Mouse (Mus musculus): Measurements from ENCODE around the gene Gm11213. TPM values are rescaled to one million over a fixed set of nuclear protein-coding genes. Genes with fewer than 3 reads are reported as not detected.
A peak's percentile ranks its signal among the peaks of the same experiment; 100 is the strongest.

The Gm11213 gene
- total RNA-seq, 2 experiments from 2014 or later, result not detected

DNA sequence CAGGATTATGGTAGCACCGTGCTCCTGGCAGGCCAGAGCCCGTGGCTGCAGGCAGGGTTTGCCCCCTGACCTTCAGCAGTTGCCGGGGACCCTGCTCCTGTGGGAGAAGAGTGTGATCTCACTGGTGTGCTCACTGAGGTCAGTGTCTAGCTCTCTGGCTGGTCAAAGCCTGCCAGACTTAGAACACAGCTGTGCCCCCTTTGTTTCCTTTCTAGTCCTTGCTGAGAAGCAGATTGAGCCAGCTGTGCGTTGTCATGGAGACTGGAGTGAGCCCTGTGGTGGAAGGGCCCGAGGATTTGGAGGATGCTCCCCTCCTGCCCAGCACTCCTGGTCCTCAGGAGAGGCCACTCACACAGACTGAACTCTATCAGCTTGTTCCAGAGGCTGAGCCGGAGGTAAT is 25.0 kb downstream of the Gm11213 start:
- DNase-seq, result no peak

DNA sequence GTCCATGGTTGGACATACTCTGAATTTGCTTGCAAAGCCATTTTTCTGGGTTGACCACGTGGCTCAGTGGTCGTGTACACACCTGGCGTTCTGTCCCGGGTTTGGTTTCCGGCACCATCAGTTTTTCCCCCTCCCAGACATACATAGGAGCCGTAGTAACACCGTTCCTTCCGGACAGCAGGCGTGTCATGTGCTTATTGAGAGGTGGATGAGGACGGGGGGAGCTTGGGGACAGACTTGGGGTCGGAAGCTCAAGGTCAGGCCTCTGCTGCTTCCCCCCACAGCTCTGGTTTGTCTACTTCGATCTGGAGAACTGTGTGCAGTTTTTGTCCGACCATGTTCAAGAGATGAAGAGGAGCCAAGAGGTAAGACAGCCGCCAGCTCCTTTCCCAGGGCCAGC is 25.4 kb downstream of the Gm11213 start:
- DNase-seq, result no peak

DNA sequence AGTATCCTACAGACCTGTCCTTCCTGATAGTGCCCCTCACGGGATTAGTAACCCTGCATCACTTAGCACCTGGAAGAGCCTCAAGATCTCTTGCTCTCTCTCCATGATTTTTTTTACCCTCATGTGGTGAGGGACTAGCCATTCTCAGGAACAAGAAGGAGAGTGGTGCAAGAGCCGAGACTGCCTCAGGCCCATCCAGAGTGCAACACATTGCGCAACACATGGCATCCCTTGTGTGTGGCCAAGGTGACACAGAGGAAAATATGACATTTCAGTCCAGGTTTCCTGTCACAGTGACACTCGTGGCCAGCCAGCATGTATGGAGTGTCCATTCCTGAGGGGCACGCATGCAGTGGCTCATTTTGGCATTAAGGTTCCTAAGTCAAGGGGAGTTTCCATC is 32.4 kb downstream of the Gm11213 start:
- DNase-seq, result no peak

DNA sequence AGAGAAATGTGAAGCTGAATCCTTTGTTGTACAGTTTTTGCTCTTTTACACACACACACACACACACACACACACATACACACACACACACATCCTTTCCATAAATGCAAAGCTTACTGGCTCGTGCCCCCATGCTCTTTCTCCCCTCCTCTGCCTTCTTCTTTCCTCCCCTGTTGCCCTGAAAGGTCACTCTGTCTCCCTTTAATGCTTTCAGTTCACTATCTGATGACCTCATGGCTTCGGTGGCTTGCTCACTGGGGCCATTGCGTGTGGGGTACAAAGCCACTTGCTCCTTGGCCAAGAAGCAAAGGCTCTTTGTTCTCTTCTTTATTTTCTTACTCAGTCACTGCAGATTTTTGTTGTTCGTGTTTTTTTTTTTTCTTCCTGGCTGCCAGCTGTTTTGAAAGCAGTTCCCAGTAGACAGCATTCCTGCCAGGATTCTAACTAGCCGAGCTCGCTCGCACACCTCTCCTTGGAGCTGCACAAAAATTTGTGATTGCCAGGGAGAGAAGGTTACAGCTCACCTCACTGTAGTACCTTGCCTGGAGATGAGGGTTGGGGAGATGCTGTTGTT is 34.8 kb downstream of the Gm11213 start:
- DNase-seq, result no peak

DNA sequence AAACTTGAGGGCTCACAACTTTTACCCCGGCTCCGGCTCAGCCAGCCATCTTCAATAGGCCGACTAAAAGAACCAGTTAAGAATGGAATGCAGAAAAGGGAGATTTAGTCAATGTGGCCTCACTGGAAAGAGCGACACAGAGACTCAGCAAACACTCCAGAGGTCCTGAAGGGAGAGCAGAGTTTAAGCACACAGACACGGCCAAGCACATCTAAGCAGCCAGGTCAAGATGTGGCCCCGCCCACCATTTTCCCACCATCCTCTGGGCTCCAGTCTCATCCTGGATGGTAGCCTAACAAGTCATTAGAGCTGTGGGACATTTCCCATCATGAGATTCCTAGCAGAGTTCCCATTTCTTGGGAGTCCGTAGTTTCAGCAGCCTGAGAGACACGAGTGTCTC is 35.7 kb downstream of the Gm11213 start:
- DNase-seq, result no peak

DNA sequence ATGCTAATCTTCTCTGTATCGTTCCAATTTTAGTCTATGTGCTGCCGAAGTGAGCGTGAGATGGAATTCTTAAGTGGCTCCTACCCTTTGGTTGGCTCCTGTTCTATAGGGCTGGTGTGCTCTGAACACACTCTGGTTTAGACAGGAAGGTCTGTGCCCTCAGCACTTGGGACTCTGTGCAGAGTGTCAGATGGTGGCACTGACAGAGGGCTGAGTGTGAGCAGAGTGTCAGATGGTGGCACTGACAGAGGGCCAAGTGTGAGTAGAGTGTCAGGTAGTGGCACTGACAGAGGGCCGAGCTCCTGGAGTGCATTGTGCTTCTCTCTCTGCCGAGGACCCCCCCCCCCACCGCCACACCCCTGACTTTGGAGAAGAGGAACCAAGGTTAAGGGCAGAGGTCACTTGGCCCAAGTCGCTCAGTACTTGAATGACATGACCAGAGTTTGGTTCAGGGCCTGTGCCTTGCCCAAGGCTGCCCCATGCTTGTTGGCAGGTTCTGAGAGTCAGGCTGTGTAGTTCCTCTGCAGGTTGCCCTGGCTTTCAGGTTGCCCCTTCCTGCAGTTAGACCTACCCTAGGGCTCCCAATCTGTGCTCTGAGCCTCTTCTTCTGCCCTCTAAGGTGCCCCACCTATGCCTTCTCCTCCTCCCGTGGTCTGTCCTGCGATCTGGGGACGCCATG is 37.2 kb downstream of the Gm11213 start:
- DNase-seq, result no peak

DNA sequence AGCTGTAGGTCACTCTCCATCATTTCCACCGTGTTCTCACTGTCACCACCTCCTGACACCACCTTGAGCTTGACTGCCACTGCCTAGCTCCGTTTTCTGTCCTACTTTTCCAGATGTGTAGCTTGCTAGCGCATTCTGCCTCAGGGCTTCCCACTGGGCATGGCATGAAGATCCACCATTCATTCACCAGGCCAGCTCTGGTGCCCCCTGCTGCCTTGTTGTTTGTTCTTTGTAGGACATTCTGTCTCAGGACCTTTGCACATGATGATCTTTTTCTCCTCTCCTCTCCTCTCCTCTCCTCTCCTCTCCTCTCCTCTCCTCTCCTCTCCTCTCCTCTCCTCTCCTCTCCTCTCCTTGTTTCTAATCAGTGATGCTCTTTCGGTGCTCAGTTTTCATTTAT is 42.3 kb downstream of the Gm11213 start:
- DNase-seq, result no peak

DNA sequence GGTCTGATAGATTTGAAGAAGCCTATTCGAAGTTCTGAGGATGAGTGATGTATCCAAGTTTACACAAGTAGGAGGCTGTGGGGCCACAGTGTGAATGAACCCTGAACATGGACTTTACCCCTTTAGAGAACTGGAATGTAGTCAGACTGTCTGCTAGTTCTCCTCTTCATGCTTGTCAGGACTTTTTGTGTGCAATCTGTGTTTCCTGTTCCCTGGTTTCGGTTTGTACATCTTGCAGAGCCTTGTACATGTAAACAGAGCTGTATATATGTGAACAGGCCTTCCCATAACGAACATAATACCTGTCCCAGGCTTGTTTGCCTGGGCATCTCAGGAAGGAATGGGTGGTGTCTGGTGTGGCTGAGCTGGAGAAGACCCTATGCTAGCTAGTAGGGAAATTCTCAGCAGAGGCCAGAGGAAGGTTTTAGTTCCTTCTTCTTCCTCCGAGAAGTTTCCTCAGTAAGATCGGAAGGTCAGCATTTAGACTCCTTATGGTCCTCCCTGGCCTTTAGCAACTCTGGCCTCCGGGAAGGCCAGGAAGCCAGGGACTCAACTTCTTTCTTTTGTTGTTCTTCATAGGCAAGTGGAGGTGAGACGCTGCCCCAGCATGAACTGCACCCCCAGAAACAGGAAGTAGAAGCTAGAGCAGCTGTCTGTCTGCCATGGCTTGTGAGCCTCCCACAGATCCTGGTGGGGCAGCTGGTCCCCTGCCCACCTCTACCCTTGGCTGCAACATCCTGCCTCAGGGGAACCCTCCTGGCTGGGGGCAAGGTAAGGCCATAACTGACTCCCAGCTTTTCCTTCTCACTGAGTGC is 43.0 kb downstream of the Gm11213 start:
- no peak for DNase-seq

DNA sequence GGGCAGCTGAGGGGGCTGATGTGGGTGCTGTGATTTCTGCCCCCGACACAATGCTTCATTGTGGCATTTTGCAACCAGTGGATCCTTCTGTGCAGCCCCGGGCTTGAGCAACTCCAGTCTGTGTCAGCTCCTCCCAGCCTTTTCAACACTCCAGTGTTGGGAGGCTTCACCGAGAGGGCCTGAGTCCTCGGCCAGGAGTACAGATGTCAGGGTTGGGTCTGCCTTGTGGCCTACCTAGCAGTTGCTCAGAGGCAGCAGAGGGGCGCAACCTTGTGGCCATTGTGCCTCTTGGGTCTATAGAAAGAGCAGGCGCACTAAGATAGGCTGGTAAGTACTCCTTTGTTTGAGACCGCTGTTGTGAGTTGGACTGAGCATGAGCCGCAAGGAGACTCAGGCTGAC is 45.0 kb downstream of the Gm11213 start:
- DNase-seq, result no peak

DNA sequence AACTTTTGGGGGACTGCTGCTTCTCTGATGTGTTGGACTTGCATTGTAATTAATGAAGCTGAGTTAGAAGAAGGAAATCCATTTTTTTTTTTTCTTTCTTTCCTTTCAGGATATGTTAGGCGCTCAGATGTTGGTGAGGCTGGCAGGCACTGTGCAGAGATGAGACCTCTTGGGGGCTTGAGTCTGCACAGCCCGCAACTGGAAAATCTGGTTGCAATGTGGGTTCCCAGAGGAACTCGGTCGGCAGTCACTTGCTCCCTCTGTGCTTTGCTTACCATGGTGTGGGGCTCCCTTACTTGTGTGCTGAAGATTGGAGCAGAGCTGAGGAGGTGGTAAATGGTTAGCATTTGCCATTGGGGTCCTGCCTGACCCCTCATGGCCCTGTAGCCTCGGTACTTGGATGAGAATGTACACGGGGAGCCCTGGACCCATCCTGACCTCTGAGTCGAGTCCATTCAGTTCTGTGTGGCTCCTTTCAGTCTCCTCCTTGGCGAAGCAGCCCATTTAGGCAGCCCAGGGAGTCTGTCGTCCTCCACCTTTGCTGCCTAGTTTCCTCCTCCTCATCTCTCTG is 45.8 kb downstream of the Gm11213 start:
- no peak for DNase-seq

DNA sequence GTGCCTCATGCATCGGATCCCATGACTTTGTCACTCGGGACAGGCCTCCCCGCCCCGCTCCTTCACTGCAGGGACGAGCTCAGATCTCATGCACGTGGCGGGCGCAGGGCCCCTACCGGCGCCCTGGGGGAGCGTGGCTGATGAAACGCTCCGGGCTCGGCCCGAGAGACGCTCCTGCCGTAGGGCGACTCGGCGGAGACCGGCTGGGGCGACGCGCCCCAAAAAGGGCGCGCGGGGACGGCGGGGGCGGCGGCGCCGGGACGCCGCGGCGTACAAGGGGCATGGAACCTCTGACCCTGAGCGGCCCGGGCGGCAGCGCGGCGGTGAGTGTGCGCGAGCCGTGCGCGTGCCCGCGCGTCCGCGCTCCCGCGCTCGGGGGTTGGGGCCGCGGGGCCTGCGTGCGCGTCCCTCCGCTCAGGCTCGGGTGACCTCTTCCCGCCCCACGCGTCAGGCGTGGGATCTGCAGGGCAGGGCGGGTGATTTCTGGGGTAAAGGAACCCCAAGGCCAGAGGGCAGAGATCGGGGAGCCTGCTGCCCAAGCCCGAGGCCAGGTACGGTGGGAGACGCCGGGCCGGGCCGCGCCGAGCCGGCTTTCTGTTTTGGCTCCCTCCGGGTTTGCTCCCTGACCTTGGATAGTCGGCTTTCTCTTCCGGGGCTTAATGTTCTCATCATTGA is 46.5 kb downstream of the Gm11213 start, which contains the start of gene Tmem268:
Gene Tmem268 (plus strand): TSS at position 375 of the 675 bp plus-strand sequence.
- DNase-seq, result peak; percentile 83

DNA sequence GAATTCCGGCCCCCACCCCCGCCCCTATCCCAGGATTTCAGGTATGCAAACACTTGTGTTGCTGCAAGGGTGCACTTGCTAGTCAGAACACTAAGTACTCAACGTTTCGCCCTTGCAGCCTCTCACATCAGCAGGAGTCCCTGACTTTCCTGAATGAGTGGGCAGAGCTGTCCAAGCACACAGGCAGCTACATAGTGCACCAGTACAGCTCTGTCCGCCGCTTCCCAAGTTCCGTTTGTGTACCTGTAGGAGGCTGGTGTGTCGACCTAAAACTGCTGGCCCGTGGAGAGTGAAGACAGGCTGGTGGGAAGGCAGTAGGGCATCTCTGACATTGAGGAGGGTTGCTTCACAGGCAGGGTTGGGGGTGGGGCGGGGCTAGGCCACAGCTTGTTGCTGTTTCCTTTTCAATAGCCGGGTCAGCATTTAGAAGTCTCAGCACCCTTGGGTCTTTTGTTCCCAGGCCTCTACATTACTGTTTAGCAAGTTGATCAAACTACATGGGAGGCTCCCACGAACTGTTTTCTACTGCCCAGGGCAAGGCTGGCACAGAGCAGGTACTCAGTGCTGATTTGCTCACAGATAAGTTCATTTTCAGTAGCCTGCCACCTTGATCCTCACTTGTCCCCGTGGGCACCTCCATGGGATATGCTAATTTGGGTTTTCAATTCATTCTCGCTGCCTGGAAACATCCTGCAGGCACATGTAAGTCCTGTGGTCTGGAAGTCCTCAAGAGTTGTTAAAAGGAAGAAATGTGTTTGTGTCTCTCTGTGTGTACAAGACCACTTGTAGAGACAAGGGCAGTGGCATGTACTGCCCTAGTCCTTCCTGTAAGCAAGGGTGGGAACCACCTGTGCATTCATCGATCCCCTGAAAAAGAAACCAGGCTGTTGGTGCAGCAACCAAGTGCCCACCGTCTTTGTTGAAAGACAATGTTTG is 47.7 kb downstream of the Gm11213 start:
- DNase-seq, result no peak

DNA sequence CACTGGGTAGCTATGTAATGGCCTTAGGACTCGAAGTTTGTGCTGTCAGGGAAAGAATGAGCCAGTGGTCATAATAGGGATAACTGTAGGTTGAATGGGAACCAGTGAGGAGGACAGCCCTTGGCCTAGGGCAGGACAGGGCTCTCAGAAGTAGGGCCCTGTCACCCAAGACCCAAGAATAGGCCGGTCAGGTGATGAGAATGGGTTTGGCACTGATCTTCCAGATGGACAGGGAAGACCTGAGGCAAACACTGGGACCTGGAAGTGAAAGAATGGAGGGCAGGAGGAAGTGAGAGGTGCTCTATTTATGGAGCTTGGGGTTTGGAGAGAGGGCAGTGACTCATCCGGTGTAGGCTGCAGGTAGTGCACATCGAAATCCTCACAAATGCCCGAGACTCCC is 48.4 kb downstream of the Gm11213 start:
- DNase-seq, result no peak

DNA sequence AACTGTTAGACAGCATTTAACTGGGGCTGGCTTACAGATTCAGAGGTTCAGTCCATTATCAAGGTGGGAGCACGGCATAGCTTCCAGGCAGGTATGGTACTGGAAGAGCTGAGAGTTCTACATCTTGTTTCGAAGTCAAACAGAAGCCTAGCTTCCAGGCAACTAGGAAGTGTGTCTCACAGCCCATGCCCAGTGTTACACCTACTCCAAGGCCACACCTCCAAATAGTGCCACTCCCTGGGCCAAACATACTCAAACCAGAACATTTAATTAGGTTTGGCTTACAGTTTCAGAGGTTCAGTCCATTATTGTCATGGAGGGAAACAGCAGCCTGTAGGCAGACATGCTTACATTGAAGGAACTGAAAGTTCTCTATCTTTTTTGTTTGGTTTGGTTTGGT is 50.0 kb downstream of the Gm11213 start:
- DNase-seq, result no peak

DNA sequence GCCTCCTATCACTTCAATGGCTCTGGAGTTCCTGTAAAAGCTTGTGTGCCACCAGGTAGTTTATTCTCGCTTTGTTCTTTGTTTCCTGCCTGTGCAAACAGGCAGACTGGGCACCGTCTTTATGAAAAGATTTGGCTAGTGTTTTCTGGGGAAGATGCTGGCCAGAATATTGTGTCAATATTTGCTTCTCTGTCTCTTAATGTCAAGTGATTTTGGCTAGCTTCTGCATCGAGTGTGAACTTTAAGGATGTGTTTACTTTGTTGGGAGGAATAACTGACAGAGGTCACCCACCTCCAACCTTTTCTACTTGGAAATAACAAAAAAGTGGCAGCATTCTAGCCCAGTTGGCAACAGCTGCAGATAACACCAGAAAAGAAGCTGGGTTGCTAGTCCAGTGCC is 50.4 kb downstream of the Gm11213 start:
- DNase-seq, result no peak

DNA sequence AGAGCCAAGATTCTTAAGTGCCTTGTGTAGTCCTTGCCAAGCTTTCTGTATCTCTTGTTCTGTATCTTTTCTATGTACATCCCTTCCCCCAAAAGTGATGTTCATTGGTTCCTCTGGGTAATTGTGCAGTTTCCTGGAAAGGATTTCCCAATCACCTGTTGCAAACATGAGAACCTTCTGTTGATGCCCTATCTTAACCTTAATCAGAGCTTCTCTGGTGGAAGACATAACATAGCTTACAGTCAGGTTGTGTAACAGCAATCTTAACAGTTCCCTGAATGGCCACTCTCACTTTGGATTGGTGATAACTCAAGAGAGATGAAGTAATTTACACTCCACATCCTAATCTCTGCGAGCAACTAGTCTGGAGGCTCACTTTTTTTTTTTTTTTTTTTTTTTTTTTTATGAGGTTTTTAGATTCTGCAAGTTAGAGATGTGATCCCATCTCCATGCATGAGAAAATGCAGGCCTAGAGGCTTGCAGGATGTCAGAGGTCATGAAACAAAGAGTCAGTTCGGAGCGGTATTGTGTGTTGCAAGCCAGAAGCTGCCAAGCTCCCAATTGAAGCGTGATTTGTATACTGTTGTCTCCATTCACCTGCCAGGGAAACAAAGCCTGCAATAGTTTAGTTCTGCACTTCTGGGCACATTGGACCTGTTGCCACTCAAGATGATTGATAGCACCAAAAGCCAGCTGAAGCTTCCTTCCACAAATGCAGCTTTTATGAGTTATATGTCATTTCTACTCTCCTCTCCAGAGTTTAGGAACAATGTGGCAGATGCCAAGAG is 51.1 kb downstream of the Gm11213 start:
- DNase-seq, result no peak

DNA sequence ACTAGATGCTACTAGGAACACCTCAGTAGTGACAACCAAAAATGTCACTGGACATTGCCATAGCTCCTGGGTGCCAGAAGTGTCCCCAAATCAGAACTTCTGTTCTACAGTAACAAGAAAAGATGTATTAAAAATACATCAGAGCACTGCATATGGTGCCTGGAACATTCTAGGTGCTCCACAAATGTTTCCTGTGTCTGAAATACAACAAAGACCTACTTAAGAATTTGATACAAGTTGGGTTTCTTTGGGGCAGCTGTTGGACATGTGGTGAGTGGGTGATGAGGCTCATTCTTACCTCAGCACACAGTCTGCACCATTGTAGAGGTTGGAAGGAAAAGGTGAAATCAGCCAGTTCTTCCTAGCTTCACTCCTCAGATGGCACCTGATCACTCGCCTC is 52.2 kb downstream of the Gm11213 start:
- DNase-seq, result no peak

DNA sequence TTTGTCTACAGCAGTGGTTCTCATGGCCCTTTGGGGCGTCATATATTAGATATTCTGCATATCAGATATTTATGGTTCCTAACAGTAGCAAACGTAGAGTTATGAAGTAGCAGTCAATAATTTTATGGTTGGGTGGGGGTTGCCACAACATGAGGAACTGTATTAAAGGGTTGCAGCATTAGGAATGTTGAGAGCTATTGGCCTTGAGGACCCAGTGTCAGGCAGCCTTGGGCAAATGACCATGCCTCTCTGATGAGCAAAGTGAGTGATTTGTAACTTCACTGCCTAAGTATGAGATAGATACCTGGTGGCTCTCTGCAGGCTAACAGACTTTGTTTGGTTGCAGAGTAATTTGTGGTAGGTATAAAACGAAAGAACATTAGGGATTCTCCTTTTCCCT is 54.2 kb downstream of the Gm11213 start:
- no peak for DNase-seq

DNA sequence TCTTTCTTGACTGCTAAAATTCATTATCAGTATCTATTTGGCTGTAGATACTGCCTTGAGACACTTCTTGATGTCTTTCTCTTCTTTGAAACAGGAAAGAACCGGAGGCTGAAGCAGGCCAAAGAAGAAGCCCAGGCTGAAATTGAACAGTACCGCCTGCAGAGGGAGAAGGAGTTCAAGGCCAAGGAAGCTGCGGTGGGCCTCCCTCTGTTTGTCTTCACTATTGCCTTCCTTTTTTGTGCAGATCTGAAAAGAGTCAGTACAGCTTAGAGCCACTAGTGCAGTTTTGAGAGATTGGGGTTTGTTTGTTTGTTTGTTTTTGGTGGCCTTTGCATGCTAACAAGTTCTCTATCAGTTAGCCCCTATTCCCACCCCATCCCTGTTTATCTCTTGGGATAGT is 56.6 kb downstream of the Gm11213 start:
- no peak for DNase-seq

DNA sequence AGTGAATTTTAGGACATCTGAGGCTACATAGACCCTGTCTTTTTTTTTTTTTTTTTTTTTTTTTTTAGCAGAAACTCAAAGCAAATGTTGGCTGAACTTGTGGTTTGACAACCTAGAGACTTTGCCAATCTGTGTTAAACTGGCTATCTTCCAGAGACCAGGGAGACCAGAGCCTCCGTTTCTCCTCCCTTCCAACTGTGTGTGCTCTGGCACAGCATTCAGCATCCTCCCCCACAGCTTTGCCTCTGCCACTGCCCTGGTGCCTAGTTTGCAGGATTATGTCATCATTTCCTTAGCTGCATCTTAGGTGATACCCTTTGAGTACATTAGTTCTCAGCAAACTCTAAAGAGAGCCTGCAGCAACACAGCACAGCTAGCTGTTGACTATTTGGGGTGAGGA is 57.3 kb downstream of the Gm11213 start:
- DNase-seq, result no peak

All from gastrocnemius, postnatal 25 days (tissue).